Mouse (Mus musculus): Measurements from ENCODE around the gene Sptbn1. TPM values are rescaled to one million over a fixed set of nuclear protein-coding genes. Genes with fewer than 3 reads are reported as not detected.

The Sptbn1 gene
- total RNA-seq, 2 experiments from 2014 or later: 509 to 527 TPM

- DNase-seq: no peak
- intact Hi-C loops (cut with DNase I): loop anchor here (5.0 kb wide), 2 partner anchors 42 to 112 kb away; partner anchors contain the start of gene Sptbn1
Observed at GRCm38 (mm10) chr11:30154980-30155379, 113.0 kb downstream of the Sptbn1 start.

- no peak for DNase-seq
- intact Hi-C loops (cut with DNase I): loop anchor here (5.0 kb wide), 1 partner anchor 73 kb away; no protein-coding TSS in a partner anchor
Observed at GRCm38 (mm10) chr11:30148888-30149287, 119.1 kb downstream of the Sptbn1 start.

- intact Hi-C loops (cut with DNase I): loop anchor here (5.0 kb wide), 1 partner anchor 74 kb away; no protein-coding TSS in a partner anchor
- no peak for DNase-seq
Observed at GRCm38 (mm10) chr11:30148378-30148777, 119.6 kb downstream of the Sptbn1 start.

DNA sequence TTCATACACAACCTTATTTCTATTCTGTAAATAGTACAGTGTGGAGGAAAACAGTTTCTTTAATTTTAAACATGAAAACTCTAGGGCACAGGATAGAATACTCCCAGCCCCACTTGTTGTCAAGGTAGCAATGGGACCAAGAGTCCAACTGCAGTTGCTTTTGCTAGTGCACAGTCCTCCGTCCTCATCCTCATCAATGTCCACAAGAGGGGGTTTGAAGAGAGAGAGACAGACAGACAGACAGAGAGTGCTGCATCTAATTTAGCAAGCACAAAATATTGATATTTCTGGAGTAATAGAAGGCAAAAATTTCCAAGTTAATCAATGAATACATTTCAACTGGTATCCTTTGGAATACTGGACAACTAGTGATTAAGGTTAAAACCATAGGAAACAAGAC lies 120.1 kb downstream of the Sptbn1 start:
- no peak for DNase-seq
- intact Hi-C loops (cut with DNase I): loop anchor here (5.0 kb wide), 1 partner anchor 74 kb away; no protein-coding TSS in a partner anchor

DNA sequence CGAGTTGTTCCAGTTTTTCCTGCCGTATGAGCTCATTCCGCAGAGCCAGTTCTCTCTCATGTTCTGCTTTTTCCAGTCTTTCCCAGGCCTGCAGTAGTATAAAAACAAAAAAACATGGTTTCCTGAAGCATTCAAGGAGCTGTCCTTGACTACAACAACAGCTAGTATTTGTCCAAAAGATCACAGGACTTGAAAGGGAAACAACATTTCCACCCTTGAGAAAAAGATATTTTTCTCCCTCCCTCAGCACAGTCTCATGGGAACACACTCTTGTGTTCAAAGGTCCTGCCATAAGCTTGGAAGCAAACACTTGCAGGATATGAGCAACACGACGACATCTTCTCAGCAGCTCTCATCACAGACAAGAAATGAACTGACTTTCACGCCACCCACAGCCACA lies 124.9 kb downstream of the Sptbn1 start:
- DNase-seq: no peak
- intact Hi-C loops (cut with DNase I): loop anchor here (5.0 kb wide), 1 partner anchor 514 kb away; no protein-coding TSS in a partner anchor

GRCm38 (mm10) chr11:30139165-30139826 lies 128.7 kb downstream of the Sptbn1 start:
- intact Hi-C loops (cut with DNase I): loop anchor here (5.0 kb wide), 1 partner anchor 37 kb away; no protein-coding TSS in a partner anchor
- no peak for DNase-seq

- DNase-seq: peak; percentile 38 to 42
- intact Hi-C loops (cut with DNase I): loop anchor here (5.0 kb wide), 1 partner anchor 35 kb away; no protein-coding TSS in a partner anchor
Observed at GRCm38 (mm10) chr11:30137081-30137480, 130.9 kb downstream of the Sptbn1 start.

DNA sequence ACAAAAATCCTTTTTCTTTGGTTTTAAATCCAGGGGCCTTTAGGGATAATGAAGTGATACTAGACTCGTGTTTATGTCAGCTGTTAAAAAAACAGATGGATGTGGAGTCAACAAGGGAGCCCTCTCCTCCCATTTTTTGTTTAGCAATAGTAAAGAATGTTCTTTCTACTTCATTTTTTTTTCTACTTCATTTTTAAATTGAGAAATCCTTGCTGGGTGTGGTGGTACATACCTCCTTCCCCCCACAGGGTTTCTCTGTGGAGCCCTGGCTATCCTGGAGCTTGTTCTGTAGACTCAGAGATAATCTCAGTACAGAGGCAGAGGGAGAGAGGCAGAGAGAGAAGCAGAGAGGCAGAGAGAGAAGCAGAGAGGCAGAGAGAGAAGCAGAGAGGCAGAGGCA lies 133.9 kb downstream of the Sptbn1 start:
- intact Hi-C loops (cut with DNase I): no loop called here
- no peak for DNase-seq

DNA sequence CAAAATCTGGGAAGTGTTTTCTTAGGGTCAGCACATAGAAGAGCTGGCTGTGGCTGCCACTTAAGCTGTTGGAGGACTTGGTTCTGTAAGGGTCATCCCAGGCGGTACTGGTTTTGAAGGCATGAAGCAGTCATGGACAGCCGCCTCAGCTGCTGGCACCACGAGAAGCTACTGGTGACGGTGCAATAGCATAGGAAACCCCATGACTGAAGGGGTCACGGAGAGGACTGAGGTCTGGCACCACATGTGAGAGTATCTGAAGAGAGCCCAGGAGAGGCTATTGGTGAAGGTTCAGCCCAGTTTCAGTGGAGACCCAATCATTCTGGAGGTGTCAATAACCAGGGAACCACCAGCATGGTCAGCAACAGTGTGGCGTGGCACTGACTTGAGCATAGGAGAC lies 135.4 kb downstream of the Sptbn1 start:
- intact Hi-C loops (cut with DNase I): no loop called here
- no peak for DNase-seq

DNA sequence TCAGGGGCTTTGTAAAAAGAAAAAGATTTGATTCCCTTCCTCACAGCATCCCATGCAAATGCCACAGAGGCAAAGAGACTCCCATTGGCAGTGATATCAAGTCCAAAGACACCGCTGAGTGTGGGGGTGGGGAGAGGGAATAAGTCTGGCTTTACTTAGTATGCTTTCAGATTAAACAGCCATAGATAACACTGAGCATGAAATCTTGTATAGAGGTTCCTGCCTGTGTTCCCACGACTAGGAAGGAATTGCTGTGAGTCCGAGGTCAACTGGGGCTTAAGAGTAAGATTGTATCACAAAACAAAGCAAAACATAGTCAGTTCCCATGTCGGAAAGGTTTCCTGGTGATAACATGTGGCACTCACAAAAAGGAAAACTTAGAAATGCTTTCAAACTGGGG lies 136.3 kb downstream of the Sptbn1 start:
- intact Hi-C loops (cut with DNase I): no loop called here
- DNase-seq: no peak

DNA sequence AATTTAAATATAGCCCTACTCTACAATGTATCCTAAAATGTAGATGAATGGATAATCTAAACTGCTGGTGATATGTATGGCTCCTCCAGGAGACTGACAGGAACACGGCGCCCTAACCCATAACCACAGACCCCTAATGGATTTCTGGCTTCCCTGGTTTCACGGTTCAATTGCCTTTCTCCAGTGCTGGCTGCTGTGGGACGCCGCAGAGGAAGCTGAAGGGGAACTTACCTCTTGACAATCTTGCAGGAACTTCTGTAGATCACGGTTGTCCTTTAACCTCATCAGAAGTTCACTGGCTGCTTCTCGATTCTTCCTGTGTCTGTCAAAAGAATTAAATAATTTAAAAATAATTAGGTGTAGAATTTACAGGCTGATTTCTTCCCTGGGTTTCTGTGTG lies 138.6 kb downstream of the Sptbn1 start:
- no peak for DNase-seq
- intact Hi-C loops (cut with DNase I): no loop called here

DNA sequence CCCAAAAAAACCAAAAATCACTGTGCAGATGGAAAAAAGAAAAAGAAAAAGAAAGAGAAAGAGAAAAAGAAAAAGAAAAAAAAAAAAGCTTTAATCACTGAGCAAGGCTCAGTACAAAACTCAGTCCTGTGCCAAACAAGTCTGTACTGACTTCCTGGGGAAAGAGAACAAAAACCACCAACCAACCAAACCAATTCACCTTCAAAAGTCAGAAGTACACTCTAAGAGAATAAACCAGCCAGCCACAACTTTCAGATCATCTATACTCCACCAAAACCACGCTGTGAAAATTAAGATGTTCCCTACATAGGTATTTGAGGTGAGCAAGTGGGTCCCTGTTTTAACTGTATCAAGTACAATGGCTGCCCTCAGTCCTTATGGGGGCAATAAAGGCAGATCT lies 141.1 kb downstream of the Sptbn1 start:
- no peak for DNase-seq
- intact Hi-C loops (cut with DNase I): no loop called here

DNA sequence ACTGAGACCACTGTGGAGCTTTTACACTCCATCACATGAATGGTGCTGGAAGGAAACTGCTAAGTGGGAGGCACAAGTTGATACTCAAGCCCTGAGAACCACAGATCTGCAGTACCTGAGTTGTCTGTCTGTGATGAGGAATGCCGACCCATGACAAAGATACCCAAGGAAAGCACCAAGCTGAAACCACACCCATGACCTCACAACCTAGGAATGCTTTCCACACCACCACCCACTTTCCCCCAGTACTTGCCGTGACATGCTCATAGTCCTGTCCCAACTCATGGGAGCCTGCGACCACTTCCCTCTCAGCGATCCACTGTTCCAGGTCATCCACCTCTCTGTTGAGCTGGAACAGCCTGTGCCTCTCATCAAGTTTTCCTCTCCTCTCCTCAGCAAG lies 149.9 kb downstream of the Sptbn1 start:
- intact Hi-C loops (cut with DNase I): no loop called here
- no peak for DNase-seq

GRCm38 (mm10) chr11:30113631-30114030 lies 154.3 kb downstream of the Sptbn1 start:
- DNase-seq: no peak
- intact Hi-C loops (cut with DNase I): no loop called here

DNA sequence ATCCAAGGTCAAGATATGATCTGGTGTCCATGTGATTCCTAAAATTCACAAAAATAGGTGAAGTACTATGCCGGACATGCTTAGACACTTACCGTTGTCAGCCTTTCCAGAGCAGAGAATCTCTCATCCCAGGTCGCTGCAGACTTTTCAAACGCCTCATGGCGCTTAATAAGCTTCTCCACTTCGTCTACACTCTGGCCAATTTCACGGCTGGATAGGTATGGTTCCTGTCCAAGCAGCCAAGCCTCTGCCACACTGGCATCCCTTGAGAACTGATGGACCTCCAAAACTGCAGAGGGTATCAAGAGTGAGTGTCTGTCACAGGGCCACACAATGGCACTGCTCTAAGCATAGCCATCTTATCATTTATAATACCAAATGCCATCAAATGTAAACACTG lies 157.3 kb downstream of the Sptbn1 start:
- no peak for DNase-seq
- intact Hi-C loops (cut with DNase I): no loop called here

- no peak for DNase-seq
- intact Hi-C loops (cut with DNase I): loop anchor here (5.0 to 10.0 kb wide), 2 partner anchors 33 to 731 kb away; no protein-coding TSS in a partner anchor
Observed at GRCm38 (mm10) chr11:30104177-30104576, 163.8 kb downstream of the Sptbn1 start.

DNA sequence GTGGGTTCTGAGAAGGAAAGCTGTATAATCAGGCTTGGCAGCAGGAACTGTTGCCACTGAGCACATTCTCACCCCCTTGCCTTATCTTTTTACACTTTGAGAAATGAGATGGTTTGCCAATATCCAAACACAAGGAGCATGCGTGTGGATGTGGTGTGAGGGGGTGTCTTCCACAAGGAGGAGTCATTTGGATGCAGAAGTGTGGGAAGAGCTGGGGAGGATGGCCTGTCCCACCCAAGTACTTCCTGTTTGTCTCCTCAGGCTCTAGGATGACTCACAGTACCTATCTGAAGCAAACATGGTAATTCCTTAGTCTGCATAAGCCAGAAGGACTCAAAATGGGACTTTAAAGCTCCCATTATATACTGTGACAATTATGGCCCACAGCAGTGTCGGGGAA lies 165.4 kb downstream of the Sptbn1 start:
- no peak for DNase-seq
- intact Hi-C loops (cut with DNase I): loop anchor here (5.0 to 10.0 kb wide), 2 partner anchors 35 to 732 kb away; no protein-coding TSS in a partner anchor

DNA sequence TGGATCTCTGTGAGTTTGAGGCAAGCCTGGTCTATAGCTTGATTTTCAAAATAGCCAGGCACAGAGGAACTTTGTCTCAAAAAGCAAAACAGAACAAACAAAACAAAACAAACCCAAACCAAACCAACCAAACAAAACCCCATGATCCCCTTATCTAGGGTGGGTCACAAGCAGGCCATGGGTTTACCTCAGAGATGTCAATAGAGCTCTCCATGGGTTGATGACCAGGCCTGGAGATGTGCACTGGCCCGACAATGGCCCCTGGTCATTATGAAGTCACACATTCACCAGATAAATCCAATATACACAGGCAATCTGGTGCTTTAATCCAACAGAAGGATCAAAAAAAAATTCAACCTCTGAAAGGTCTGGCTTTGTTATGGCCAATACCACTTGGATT lies 166.2 kb downstream of the Sptbn1 start:
- DNase-seq: no peak
- intact Hi-C loops (cut with DNase I): loop anchor here (5.0 to 10.0 kb wide), 2 partner anchors 36 to 733 kb away; no protein-coding TSS in a partner anchor

DNA sequence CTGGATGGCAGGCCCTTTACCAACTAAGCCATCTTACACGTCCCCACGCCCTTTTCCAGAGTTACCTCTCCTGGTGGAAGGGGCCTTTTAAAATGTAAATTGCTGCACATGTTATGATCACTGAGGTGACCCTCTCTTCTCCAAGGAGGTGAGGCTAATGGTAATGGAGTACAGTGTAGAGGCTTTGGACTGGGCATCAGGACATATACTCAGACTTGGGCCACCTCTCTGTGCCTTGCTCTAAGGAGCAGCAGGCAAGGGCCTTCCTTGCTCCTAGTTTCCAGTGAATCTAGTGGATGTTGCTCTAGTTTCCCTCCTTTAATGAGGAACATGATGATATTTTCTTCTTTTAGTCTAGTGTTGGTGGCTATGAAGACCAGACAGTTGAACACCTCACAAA lies 166.8 kb downstream of the Sptbn1 start:
- intact Hi-C loops (cut with DNase I): loop anchor here (5.0 to 10.0 kb wide), 2 partner anchors 36 to 734 kb away; no protein-coding TSS in a partner anchor
- no peak for DNase-seq

DNA sequence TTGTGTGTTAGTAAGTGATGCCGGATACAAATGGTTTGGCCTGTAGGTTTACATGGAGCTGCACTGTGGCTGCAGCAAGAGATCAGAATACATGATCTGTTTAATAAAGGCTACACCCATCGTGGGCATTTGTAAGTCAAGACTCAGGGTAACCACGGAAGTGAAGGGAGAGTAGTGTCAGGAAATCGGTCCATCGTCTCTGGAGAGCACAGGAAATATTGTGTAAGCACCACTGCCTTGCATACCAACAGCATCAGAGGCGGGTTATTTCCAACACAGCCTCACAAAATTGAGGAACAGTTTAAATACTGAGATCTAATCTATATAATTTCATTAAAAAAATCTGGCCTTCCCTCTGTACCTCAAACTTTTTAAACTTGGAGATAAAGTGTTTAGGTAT lies 168.1 kb downstream of the Sptbn1 start:
- intact Hi-C loops (cut with DNase I): loop anchor here (5.0 to 10.0 kb wide), 3 partner anchors 37 to 735 kb away; no protein-coding TSS in a partner anchor

GRCm38 (mm10) chr11:30095212-30095773 lies 172.7 kb downstream of the Sptbn1 start:
- intact Hi-C loops (cut with DNase I): loop anchor here (10.0 kb wide), 1 partner anchor 710 kb away; no protein-coding TSS in a partner anchor
- DNase-seq: no peak

More for the DNA sequence above, 168.1 kb downstream of the Sptbn1 start:
- no peak for DNase-seq
